Mouse (Mus musculus): ENCODE results near the gene Ube2f.

Ube2f gene

DNA sequence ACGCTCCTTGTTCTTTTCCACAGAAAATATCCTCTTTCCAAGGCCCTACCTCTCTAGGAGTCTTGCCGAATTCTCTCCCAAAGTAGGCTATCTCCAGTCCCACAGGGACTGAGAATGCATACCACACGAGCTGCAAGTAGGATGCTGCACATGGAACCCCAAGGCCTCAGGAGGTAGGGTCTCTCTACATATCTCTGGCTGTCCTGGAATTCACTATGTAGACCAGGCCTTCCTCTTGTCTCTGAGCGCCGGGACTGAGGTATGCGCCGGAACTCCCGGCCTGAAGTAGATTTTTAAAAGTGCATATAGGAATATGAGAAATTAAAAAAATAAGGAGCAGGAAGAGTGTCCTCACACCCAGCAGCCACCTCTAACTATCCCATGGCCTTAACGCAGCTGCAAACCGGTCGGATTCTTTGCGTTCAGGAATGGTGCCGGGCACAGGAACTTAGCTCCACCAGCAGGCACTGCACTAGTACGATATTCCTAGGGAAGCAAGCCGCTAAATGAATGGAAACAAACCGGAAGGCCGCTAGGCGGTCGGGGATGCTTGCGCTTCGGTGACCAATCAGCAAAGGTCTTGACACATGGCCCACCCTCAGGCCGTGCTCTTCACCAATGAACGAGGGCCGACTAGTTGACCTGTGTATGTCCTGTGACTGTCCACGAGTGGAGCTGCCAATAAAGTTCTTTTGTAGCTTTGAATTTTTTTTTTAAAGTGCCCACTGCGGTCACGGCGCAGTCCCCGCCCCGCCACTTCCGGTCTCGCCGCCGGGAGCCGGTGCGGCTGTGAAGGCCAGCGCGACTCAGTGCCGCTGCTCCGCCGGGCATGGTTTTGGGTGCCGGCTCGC, at the start of gene Ube2f:
TSS of gene Ube2f (plus strand) at position 741 of the 851 bp plus-strand sequence.
- in situ Hi-C loops (cut with MboI, MseI): loop anchor here (5.0 to 10.0 kb wide), 3 partner anchors 48 to 195 kb away; partner anchors contain the start of gene Scly

DNA sequence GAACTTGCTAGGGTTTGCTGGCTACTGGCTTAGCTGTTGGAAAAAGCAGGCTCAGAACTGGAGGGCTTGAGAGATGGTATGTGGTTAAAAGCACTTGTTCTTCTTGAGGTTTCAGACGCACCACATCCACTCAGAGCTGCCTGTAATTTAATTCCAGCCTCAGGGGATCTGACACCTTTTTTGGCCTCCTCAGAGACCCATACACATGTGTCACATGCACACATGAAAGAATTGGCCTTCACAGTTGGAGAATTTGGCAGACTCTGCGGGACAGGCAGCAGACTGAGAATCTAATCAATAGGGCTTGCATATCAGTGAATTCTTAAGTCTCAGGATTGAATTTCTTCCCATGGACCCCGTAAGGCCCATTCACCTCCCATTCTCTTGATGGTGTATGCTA, 49.0 kb upstream of the Ube2f start:
- in situ Hi-C loops (cut with MboI, MseI): no loop called here

DNA sequence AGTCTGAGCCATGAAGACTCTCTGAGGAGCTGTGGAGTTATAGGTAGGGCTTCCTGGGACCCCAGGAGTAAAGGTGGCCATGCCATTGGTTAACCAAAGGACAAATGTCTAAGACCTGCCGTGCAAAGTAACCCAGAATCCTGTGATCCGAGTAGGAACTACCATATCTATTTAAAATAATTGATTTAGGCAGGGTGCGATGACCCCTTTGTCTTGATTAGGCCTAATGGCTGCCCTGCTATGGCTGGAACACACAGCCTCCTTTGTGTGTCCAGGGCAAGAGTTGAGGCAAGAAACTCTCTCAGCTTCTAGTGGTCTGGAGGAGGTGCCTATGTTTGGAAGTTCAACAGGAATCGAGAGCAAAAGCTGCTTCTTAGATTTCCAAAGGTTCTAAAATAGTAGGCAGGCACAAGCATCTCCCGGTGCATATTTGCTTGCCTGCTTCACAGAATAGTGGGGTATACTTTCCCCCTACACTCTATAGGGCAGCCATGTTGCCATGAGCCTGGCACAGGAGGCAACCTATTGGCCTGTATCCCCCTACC, 45.8 kb upstream of the Ube2f start:
- in situ Hi-C loops (cut with MboI, MseI): no loop called here

DNA sequence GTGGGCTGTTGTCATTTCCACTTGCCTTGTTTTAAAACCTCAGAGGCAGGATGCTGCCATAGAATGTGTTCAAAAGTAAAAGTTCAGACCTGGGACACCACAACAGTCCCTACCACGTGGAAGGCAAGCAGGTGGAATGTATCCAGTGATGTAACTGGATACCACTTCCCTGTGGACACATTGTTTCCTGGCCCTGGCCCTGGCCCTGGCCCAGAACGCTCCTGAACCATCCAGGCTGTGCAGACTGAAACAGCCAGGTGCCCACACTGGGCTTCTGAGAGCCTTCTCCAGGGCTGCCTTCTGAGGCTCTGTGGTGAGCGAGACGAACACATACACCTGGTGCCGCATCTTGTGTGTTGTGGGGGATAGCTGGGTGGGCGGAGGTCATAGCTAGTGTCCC, 44.5 kb upstream of the Ube2f start:
- in situ Hi-C loops (cut with MboI, MseI): no loop called here

DNA sequence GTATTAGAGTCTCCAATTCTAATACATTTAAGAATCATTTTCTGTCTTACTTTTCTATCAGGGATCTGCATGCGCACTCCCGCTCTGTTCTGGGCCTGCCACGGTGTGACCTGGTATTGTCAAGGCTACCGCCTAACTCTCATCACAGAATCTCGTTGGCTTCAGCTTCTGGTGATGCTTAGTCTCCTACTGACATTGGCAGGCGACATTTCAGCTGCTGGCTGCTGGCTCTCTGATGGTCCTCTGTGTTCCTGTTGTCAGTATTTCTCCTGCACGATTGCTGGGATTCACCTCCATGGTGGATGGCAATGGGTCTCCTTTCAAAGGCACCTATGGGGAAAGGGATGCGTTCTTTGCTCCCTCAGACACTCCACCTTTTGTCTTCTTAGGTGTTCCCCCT, 43.8 kb upstream of the Ube2f start:
- in situ Hi-C loops (cut with MboI, MseI): no loop called here

DNA sequence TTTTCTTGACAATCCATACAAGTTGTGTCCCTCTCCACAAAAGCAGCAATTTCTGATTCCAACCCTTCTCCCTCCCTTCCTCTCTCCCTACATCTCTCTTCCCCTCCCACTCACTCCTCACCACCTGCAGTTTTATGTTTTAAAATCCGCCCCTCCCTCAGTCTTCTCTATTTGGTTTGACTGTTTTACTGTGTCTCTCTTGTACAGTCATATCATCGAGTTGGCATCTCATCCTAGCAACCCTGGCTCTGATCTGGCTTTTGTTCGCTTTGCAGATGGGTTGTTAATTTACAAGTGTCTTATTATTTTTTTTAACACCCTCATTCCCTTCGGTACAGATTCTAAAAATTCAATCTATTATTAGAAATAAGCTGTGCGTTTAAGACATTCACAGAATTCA, 43.2 kb upstream of the Ube2f start:
- in situ Hi-C loops (cut with MboI, MseI): no loop called here

DNA sequence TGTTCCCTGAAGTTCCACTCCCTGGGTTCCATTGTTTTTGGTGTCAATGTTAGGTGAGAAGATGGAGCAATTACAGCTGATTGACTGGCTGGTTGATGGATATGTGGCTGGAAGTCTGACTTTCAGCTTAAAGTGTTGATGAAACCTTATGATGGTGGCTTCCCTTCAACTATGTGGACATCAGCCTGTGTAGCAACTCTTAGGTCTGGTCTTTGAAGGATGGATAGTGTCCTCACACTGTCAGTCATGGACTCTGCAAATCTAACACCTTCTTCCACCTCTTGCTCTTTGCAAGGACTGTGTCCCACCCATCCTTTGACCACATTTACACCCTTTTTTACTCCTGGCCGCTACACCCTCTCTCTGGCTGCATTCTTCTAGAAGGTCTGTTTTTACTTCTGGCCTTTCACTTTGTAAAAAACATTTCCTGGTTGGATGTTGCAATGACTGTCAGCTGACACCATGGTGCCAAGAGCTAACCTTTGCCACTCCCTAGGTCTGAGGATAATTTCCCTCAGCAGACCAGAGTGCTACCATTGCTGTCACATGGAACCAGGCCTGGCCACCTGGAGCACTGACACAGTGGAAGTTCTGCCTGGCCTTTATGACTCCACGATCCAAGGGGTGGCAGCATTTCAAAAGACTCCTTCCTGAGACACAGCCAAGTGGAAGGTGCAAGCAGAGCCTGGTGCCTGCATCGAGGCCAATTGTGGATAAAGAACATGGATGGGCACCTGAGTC, 42.6 kb upstream of the Ube2f start:
- in situ Hi-C loops (cut with MboI, MseI): no loop called here

DNA sequence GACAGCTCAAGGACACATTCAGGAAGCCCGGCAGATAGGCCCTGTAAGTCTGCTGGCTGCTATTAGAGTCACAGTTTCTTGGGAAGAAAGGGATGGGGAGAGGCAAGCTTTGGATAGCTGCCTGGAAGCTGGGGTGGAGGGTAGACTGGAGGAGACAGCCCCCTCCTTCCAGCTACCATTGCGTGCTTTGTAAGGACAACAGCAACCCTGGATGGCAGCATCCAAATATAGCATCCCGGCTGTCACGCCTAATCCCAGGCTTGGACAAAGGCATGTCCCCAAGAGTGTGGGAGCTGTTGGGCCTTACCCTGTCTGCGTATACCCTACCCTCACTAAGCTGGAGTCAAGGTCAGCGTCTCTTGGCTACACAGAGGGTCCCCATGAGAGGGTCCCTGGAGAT, 40.8 kb upstream of the Ube2f start:
- in situ Hi-C loops (cut with MboI, MseI): no loop called here

DNA sequence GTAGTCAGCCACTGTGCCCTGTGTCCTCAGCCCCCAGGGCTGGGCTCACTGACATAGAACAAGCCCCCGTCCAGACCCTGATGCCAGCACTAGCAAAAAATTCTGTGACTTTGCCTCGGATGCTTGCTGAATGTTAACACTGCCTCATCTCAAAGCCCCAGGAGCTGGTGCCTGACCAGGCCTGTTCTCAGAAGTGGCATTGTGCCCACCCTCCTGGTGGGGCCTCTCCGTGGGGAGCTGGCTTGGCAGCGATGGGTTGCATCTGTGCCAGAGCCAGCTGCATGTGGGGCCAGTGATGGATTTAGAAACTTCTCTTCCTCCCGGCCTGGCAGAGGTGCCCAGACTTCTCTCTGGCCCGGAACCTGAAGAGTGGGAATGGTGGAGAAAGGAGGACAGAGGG, 40.3 kb upstream of the Ube2f start:
- in situ Hi-C loops (cut with MboI, MseI): no loop called here

DNA sequence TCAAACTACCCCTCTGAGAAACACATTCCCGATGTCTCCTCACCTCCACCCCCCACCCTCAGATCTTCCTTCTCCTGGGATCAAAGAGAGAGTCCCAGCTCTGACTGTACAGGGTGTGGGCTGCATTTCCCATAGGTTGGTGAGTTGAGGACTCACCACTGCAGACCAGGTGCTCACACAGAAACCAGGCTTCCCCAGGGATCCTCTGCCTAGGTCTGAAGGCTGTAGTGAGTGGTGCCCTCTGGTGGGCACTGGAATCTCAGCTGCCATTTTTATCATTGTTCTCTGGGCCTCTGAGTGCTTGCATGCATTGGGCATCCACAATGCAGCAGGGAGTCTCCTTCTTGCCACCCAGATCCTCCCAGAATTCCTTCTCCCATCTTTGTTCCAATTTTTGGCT, 39.0 kb upstream of the Ube2f start:
- in situ Hi-C loops (cut with MboI, MseI): no loop called here

DNA sequence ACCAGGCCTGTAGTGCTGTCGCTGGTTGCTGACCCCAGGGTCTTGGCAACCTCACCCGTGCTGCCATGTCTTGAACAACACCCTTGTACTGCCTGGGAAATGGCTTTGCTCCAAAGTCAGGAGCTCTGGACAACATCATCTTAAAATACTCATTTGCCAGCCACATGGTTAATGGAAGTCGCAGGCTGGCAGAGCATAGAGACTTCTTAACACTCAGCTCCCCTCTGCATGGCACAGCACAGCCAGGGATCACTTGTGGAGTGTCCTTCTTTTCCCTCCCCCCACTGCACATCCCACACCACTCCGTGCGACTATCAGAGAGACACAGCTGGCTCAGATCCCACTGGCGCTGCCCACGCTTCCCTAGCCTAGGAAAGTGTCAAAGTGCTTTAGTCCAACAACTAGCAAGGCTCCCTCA, 38.5 kb upstream of the Ube2f start:
- in situ Hi-C loops (cut with MboI, MseI): no loop called here

DNA sequence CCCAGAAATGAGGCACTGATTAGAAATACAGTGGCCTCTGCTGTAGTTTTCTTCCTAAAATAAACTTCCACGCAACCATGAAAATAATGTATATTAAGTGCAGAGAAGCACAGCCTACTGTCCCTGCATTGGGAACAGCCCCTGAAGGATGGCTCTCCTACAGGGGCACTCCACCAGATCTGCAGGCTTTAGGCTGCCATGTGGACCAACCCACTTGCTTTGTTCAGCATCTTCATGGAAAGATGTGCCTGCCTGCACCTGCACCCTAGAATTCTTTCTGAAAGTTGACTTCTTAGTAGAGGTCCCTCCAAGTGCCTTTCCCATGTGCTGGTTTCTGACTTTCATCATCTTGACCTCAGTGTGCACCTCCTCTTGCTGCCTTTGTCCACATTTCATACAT, 34.8 kb upstream of the Ube2f start:
- in situ Hi-C loops (cut with MboI, MseI): no loop called here

DNA sequence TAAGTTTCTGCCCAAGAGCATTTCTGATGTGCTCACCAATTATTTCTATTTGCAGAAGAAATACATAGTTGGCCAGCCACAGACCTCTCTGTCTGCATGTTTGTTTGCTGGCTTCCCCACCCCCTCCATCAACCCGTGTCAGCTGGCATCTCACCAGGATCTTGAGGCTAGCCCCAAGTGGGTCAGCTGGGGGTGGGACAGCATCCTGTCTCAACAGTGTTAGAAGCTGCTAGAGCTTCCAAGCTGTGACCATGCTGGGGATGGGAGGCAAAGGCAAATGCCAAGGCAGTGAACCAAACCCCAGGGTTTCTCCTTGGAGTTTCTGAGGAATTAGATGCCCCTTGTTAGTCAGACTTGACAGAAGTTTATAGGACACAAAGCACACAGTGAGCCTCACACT, 34.1 kb upstream of the Ube2f start:
- in situ Hi-C loops (cut with MboI, MseI): no loop called here

DNA sequence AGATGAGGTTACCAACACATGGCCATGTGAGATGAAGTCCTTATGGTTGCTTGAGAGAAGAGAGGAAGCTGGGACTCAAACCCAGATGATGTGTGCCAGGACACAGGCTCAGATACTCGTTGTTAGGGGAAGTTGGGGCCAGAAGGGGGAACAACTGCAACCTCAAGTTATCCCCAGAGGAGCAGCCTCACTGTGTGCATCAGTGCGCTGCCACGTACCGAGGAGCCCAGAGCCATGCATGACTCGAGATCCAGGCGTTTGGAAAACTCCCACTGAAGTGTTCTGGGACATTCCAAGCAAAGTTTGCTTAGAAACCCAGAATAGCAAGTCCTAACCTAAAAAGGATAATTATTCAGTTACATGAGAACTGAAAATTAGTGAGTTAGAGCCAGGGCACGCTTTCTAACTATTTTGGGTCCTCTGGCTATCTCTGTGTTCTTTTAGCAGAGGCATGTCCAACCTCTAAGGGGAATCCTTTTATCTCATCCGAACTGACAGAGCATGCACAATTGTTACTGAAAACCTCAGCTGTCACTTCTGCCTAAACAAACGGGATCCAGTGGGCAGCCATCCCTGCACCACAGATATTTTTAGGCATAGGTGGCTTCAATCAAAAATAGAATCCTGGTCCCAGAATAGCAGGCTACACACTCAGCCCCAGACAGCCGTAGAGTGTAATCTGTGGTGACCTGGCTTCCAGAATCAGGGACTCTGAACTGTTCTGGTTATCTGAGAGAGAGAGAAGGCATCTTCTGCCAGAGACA, 33.4 kb upstream of the Ube2f start:
- in situ Hi-C loops (cut with MboI, MseI): no loop called here

DNA sequence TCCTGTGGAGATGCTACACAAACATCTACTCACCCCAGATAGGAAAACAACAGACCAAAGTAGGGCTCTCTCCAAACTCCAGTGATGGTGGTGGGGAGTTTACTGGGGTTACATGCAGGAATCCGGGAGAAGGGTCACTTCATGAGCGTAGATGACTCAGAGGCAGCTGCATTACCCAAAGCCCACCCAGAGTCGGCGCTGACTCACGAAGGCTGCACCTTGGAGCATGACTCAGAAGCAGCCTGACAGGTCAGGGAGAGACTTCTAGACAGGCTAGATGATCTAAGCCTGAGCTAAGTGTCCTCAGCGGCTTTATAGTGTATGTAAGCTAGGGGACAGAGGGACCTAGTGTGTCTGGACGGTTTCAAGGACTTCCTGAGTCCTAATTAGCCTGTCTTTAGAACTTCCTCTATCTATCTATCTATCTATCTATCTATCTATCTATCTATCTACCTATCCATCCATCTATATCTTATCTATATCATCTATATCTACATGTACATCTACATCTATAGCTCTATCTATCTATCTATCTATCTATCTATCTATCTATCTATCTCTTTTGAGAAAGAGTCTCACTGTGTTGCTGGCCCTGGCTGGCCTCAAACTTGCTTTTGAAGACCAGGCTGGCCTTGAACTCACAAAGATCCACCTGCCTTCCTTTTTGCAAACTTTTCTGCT, 30.3 kb upstream of the Ube2f start:
- in situ Hi-C loops (cut with MboI, MseI): no loop called here

DNA sequence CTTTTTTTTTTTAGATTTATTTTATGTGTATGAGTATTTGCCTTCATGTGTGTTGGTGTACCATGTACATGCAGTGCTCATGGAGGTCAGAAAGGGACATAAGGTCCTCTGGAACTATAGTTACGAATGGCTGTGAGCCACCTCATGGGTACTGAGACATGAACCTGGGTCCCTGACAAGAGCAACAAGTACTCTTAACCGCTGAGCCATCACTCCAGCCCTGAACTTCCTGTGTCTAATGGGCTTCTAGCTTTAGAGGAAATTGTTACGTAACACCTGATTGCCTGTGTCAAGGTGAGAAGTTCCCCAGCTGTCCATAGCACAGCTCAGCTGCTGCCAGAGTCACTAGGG, 29.8 kb upstream of the Ube2f start:
- in situ Hi-C loops (cut with MboI, MseI): no loop called here

DNA sequence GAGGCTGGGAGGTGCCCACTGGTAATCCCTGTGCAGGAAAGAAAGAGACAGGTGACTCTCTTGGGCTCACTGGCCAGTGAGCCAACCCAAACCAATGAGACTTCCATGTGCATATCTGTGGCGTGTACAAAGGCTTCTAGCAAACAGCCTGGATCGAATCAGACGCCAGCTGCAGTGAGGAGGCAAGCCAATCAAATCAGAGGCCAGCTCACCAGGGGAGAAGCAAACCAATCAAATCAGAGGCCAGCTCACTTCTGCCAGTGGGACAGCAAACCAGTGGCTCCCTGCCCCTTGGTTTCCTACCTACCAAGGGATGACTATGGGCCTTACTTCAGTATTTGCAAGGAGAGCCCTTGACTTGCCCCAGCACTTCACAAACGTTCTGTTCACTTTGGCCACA, 23.5 kb upstream of the Ube2f start:
- in situ Hi-C loops (cut with MboI, MseI): no loop called here

DNA sequence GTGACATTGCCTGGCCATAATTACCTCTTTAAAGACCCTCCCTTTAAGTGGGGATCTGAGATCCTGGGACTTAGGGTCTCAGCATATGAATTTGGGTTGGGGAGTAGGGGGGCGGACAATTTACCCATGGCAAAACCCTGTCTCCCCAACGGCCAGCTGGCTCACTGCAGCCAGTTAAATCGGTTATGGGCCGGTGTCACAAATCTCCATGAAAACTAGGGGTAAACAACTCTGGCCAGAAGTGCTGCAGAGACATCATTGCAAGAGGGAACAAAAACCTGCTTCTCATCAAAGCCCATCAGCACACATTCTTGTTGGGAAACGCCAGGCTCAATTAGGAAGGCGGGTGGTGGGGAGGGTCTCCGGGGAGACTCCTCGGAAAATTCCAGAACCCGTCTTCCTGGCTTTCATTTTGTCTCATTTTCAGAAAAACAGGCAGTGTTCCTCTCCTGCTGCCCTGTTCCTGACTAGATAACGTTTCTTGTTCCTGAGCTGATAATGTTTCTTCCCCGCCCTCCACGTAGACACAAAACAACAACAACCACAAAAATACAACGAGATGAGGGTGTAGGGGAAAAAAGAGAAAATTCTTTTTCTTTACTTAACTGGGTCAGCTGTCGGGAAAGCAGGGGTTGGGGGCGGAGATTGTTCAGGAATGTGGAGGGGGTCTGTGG, 22.6 kb upstream of the Ube2f start:
- in situ Hi-C loops (cut with MboI, MseI): no loop called here

DNA sequence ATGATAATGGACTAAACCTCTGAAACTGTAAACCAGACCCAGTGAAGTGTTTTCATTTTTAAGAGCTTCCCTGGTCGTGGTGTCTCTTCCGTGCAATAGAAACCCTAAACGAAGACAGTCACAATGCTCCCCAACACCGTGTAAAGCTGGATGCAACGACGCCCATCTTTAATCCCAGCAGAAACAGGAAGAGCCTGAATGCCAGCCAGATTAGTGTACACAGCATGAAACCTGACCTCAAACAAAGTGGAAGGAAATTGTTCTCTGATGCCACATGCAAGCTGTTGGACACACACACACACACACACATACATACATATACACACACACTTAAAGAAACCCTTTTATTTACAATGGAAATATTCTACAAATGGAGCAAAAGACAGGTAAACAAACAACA, 19.0 kb upstream of the Ube2f start:
- in situ Hi-C loops (cut with MboI, MseI): no loop called here

DNA sequence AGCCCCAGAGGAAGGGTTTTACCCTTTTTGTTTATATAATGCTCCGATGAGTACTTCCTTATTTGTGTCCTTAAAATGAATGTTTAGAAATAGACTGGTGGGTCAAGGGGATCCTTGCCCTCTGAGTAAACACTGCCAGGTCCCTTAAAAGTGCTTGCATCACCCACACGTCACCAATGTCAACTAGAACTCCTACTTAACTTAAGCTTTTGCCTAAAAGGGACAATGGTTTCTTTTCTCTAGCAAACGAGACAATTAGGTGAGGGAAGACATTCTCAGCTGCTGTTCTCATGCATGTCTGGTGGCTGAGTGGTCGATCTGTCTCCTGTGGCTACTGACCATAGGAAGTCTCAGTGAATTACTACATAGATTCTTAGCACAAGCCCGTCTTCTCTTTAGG, 18.2 kb upstream of the Ube2f start:
- in situ Hi-C loops (cut with MboI, MseI): no loop called here

DNA sequence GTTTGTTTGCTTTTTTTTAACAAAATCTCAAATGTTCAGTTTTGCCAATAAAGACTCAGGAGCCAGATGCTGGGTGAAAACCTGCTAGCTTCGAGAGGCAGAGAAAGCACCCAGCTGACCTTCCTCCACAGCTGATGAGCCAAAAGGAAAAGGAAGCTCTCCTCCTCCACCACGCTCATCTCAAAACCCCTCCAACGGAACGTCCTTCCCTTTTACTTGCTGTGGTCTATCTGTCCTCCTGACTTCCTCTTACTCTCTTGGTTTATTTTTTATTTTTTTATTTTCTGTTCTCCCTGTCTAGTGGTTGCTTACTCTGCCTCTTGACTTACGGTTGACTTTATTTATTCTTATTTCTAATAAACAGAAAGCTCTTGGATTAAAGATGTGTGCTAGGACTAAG, 14.7 kb upstream of the Ube2f start:
- in situ Hi-C loops (cut with MboI, MseI): no loop called here
